Mouse (Mus musculus) urinary bladder, postnatal 14 days (tissue): ENCODE data around the gene Pisd.
"Not testable (repeated sequence)": the region's sequence is repeated elsewhere in the genome, so short reads cannot be mapped to it uniquely, and the experiment has no call there.

Experiments used
- DNase-seq: peaks from one replicate; pipeline ENCODE4 v3.0.0; 2021; ENCODE audit warnings: low spot score

The Pisd gene

DNA sequence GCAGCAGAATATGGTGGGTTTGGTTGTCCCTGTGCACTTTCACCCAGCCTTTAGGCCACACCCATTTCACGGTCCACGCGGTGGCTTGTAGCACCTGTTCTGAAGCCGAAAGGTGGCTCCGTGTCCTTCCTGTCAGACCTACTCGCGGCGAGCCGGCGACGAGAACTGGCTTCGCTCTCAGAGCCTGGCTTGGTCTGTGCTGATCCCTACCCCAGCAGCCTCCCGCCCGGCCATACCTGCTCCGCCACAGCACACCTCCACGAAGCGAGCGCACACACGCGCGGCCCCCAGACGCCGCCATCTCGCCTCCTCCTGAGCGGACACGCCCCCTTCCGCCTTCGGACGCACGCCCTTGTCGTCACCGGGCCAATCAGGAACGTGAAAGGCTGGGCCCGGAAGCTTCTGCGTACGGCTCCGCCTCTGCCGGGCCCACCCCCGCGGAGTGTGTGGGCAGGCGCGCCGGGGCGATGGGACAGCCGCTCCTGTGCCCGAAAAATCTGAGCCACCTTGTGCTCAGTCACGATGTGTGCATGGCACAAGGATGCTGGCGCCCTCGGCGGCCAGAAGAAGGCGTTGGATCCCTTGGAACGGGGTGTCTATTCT is at the start of gene Pisd:
TSS of gene Pisd (minus strand) at position 334 of the 603 bp plus-strand sequence.
- peak; percentile 96 for DNase-seq

GRCm38 (mm10) chr5:32834497-32834896 is 49.1 kb upstream of the Pisd start:
- no peak for DNase-seq

DNA sequence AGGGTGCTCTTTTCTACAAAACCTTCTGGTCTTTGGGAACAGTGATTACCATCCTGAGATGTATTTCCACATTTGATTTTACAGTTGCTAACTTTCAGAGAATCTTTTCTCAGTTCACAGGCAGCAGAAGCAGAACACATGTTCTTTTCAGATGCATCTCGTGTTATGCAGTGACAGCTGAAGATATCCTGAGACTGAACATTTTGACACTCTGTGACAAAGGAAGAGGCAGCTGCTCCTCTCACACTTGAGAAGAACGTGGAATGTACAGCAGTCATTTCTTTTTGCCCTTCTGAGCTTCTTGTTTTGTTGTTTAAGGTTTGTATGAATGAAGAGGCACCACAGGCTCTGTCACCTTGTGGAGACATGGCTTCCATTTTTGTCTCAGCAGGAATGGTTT is 44.6 kb upstream of the Pisd start:
- no peak for DNase-seq

- DNase-seq, result not testable (repeated sequence)
These were observed 43.3 kb upstream of the Pisd start for GRCm38 (mm10) chr5:32828766-32829165.

DNA sequence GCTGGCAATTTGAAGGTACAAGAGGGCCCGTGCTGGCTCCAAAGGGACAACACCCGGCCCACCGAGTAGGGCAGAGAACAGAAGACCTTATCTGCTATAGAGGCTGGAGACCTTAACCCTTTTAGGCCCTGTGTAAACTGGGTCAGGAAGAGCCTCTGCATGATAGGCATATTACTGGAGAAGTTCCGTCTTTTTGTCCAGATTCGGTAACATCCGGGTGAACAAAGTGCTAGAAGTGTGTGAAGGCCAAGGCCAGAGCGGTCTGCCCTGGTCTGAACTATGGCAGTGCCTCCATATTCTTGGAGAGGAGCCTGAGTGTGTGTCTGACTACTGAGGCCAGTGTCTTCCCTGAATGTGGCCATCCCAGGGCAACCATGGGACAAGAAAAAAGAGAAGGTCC is 41.6 kb upstream of the Pisd start, which contains the start of gene Gm20671:
TSS of gene Gm20671 (minus strand) at position 101 of the 400 bp plus-strand sequence.
- no peak for DNase-seq

DNA sequence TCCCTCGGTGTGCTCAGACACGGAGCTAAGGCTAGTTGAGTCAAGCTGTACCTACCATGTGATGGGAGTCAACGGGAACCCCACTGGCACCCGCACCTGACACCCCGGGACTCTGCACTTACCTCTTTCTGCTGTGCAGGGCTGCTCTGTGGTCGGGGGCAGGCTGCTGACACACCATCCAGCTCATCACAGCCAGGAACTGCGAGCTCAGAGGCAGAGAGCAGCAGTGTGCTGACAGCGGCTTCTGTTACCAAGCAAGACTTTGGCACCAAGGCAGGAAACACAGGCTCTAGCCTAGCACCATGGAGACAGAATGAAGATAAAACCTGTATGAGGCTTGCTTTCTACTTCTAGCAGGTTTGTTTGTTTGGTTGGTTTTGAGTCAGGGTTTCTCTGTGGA is 35.0 kb upstream of the Pisd start:
- DNase-seq, result no peak

GRCm38 (mm10) chr5:32815396-32815795 is 29.9 kb upstream of the Pisd start:
- DNase-seq, result no peak

DNA sequence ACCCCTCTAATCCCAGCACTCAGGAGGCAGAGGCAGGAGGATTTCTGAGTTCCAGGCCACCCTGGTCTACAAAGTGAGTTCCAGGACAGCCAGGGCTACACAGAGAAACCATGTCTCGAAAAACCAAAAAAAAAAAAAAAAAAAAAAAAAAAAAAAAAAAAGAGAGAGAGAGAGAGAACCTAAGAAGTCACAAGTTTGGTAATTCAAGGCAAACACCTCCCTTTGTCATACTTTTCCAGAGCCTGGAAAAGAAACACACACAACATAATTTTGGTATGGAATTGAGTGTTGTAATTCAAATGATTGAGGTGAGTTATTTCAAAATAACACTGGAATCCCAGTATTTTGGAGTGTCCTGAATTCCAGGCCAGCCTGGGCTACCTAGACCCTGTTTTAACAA is 1.0 kb upstream of the Pisd start:
- DNase-seq, result not testable (repeated sequence)

GRCm38 (mm10) chr5:32784726-32785125 is 720 bp downstream of the Pisd start:
- DNase-seq, result no peak

DNA sequence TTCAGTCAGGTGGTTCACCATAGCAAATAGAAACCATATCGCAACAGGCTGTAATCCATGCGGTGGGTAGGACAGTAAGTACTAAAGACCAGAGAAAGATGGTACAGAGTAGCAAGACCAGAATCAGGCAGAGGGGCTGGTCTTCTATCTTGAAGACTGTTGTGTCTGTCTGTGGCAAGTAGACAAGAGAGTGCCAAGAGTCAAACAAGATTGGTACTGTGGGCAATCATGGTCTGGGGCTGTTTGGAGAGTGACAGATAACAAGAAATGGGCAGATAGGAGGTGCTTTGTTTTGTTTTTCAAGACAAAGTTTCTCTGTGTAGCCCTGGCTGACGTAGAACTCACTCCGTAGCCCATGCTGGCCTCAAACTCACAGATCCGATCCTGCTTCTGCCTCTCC is 3.9 kb downstream of the Pisd start:
- no peak for DNase-seq

GRCm38 (mm10) chr5:32778168-32778567 is 7.3 kb downstream of the Pisd start:
- no peak for DNase-seq

DNA sequence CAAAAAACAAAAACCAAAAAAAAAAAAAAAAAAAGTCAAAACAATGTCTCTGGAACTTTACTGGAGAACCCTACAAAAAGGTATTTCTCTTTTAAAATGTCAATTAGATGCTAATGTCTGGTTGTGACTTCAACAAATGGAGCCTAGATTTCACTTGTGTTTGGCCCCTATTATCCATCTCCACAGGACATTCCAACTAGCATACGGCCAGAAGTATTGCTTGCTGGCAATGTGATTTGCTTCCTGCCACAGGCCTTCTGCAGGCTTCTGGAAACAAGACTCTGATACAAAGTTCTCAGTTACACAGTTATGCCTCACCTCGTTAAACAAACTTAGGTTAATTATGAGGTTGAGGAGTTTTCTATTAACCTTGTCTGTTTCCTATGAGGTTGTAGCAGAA is 13.1 kb downstream of the Pisd start:
- DNase-seq, result no peak

GRCm38 (mm10) chr5:32767636-32768373 is 17.6 kb downstream of the Pisd start:
- no peak for DNase-seq

DNA sequence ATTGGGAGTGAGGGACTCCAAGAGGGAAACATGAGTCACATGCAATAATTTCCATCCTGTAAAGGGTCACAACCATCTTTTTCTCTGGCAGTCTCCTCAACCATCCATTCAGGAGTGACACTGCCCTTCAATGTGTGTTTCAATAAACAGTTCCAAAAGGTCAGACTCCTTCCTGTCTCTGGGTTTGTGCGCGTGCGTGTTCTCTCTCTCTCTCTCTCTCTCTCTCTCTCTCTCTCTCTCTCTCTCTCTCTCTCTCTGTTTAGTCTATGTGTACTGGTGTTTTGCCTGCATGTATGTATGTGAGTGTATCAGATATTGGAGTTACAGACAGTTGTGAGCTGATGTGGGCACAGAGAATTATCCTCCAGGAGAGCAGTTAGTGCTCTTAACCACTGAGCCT is 18.4 kb downstream of the Pisd start:
- no peak for DNase-seq

- no peak for DNase-seq
These were observed 23.8 kb downstream of the Pisd start for GRCm38 (mm10) chr5:32761566-32762140.

GRCm38 (mm10) chr5:32760787-32761186 is 24.7 kb downstream of the Pisd start:
- no peak for DNase-seq

- not testable (repeated sequence) for DNase-seq
These were observed 25.1 kb downstream of the Pisd start for GRCm38 (mm10) chr5:32760352-32760751.

DNA sequence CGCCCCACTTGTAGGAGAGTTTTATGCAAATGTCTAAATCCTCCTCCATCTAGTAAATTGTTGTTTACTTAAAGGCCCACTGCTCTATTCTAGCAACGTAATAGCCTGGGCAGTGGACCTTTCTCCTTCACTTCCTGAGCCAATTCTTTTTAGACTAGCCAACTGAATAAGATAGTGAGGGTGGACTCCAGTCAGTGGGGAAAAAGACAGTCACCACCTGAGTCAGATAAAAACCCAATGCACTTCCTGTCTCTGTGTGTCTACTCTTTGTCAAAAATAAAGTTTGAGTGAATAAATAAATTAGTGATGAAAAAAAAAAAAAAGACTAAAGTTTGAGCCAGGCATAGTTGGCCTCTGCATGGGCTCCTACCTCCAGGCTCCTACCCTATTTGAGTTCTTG is 25.8 kb downstream of the Pisd start:
- no peak for DNase-seq

DNA sequence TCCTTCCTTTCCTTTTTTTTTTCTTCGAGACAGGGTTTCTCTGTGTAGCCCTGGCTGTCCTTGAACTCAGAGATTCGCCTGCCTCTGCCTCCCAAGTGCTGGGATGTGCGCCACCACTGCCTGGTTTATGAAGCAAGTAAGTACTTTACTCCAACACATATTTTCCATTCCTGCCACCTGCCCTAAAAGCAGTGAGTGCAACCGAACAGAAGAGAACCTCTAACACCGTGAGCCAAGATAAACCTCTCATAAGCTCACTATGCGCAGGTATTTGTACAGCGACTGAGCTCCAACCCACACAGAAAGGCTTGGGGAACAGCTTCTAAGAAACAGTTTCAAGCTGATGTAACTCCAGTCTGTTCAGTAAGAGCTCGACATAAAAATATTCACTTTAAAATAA is 29.3 kb downstream of the Pisd start:
- no peak for DNase-seq

- DNase-seq, result no peak
These were observed 33.7 kb downstream of the Pisd start for GRCm38 (mm10) chr5:32751736-32752135.

DNA sequence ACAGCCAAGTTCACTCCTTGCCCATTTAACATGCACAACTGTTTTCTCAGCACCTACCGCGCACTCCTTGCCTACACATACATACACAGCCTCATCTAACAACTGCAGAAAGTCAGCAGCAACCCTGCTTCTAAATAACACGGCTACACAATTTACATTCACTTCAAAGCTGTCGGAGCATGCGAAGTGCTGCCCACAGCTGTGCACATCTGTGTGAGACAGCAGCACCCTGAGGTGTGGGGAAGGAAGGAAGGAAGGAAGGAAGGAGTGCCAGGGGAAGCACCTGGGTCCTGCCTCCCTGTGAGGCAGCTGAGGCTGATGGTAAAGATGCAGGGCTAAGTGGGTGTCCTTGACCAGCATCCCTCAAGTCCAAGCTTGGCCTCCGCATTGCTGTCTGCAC is 36.5 kb downstream of the Pisd start:
- no peak for DNase-seq

- DNase-seq, result peak; percentile 37
These were observed 37.6 kb downstream of the Pisd start for GRCm38 (mm10) chr5:32747650-32748375.
